8 mouse cellular contexts compared by ENCODE assay signal in the genomic region with DNA sequence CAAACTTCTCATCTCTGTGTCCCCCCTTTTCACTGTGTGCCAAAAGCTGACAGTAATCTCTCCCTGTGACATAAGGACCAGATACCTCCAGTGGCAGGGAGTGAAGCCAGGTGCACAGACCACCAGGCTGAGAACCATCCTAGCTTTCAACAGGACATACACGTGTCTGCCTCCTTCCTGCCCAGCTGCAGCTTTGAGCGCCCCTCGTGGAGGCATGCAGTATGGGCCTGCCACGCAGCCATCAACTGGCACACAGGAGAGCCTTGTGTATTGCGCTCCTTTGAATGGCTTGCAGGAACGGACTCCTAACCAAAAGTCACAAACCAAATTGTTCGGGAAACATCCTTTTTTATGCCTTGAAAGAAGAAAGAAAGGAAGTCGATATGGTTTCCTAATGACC. TPM values are rescaled to one million over a fixed set of nuclear protein-coding genes. Genes with fewer than 3 reads are reported as not detected.
DNase-seq lines count a peak whose midpoint lies in the region; ATAC-seq lines count a peak whose summit lies in the region.

No protein-coding gene starts in this region.

- no peaks in the 10 kb centered on the region for H3K9me3 ChIP-seq in hindbrain, embryonic 14.5 days (ENCODE audit: control insufficient read depth, low read length)
- H3K9me3 ChIP-seq in neural tube, embryonic 14.5 days (ENCODE audit: control insufficient read depth, low read length) = no peaks in the 10 kb centered on the region

- peaks cover 27% of the 10 kb centered on the region for H3K4me1 ChIP-seq in hindbrain, embryonic 14.5 days (replicated peaks; ENCODE audit: control insufficient read depth, insufficient read depth, low read length)
- H3K4me1 ChIP-seq in neural tube, embryonic 14.5 days (ENCODE audit: control insufficient read depth, insufficient read depth, low read length) = peaks cover 17% of the 10 kb centered on the region

- H3K4me3 ChIP-seq in hindbrain, embryonic 14.5 days (replicated peaks; ENCODE audit: low read length) = peak overlapping the region; percentile 80
- peak overlapping the region; percentile 77 for H3K4me3 ChIP-seq in neural tube, embryonic 14.5 days (ENCODE audit: low read depth, low read length)

- H3K9ac ChIP-seq in hindbrain, embryonic 14.5 days = peak overlapping the region; percentile 94
- H3K9ac ChIP-seq in neural tube, embryonic 14.5 days (replicated peaks; ENCODE audit: low read depth, low read length) = no peak overlapping the region

- intact Hi-C loops in heart, postnatal 14 days (cut with DNase I) = loop anchor here (5.0 kb wide), 1 partner anchor 102 kb away; no protein-coding TSS in a partner anchor
- intact Hi-C loops in left cerebral cortex, postnatal 4 days (cut with DNase I) = loop anchor here (10.0 kb wide), 3 partner anchors 99 to 481 kb away; no protein-coding TSS in a partner anchor

- H3K4me2 ChIP-seq in hindbrain, embryonic 14.5 days (replicated peaks) = peak overlapping the region; percentile 81
- peak overlapping the region; percentile 88; the same call in 1 of the 2 replicates for H3K4me2 ChIP-seq in neural tube, embryonic 14.5 days (ENCODE audit: low read depth, low read length)

- 0 out of 2 replicates have a peak, but pooled peaks have one; percentile 53 for ATAC-seq in hindbrain, embryonic 14.5 days (ENCODE audit: low FRiP score)
- peak; percentile 42; the same call in 1 of the 2 replicates for ATAC-seq in neural tube, embryonic 14.5 days (ENCODE audit: low read depth)

- peak; percentile 28 to 61 for DNase-seq in heart, postnatal 14 days
- DNase-seq in heart, adult 9 months (ENCODE audit: low spot score in 2 of 2) = no peak
- DNase-seq in R1 (ENCODE audit: low read depth, low spot score) = peak; percentile 73
- peak; percentile 71 for DNase-seq in embryo, embryonic 10.5 days (ENCODE audit: low spot score)
- DNase-seq in hindbrain, embryonic 14.5 days (ENCODE audit: low spot score) = peak; percentile 81
- peak; percentile 90 for DNase-seq in left cerebral cortex, postnatal 4 days
- DNase-seq in natural killer cell, adult 2 months (ENCODE audit: low spot score in 2 of 2) = no peak

- H3K27me3 ChIP-seq in hindbrain, embryonic 14.5 days (ENCODE audit: control insufficient read depth, insufficient read depth, low read length) = no peaks in the 10 kb centered on the region
- no peaks in the 10 kb centered on the region for H3K27me3 ChIP-seq in neural tube, embryonic 14.5 days (ENCODE audit: control insufficient read depth, insufficient read depth, low read length)

- no peak overlapping the region for H3K27ac ChIP-seq in hindbrain, embryonic 14.5 days
- no peak overlapping the region for H3K27ac ChIP-seq in neural tube, embryonic 14.5 days (ENCODE audit: low read depth, low read length)

- H3K36me3 ChIP-seq in hindbrain, embryonic 14.5 days (replicated peaks; ENCODE audit: control insufficient read depth, insufficient read depth) = no peaks in the 10 kb centered on the region
- H3K36me3 ChIP-seq in neural tube, embryonic 14.5 days (ENCODE audit: control insufficient read depth, insufficient read depth, low read length) = no peaks in the 10 kb centered on the region

- 4% methylated on average over 8 of the region's 8 CpGs for WGBS in hindbrain, embryonic 14.5 days
- WGBS in neural tube, embryonic 14.5 days = 7% methylated on average over 8 of the region's 8 CpGs

RNA-seq across cellular contexts. Expression of a gene that starts 3.1 kb away (rescaled TPM):
- total RNA-seq in heart, postnatal 14 days (2021) = under 1 TPM; 0.36 to 0.41 TPM
- polyA plus RNA-seq in hindbrain, embryonic 14.5 days (2014; fragmentation: Nextera tagmentation; extraction: Ambion mirVana) = 35.5 and 38.0 TPM in 2 replicates
- 100 to 1,000 TPM; 130 to 156 TPM for total RNA-seq in left cerebral cortex, postnatal 4 days (2021)
- 27.6 and 30.4 TPM in 2 replicates for polyA plus RNA-seq in neural tube, embryonic 14.5 days (2014; fragmentation: Nextera tagmentation; extraction: Ambion mirVana)

Comparison
In these comparisons a context has a peak if more than half of its experiments do, and no peak if none do; other contexts are left out.
1. DNase-seq: peak in heart, postnatal 14 days (2 of 2), R1 (single experiment), embryo, embryonic 10.5 days (single experiment), hindbrain, embryonic 14.5 days (single experiment) and left cerebral cortex, postnatal 4 days (single experiment); none in heart, adult 9 months (0 of 2) and natural killer cell, adult 2 months (0 of 2).
2. RNA of a gene that starts 3.1 kb away (total RNA-seq): 130 to 156 TPM in left cerebral cortex, postnatal 4 days; 0.36 to 0.41 TPM in heart, postnatal 14 days; every median in the first group is over 10 times any median in the second.